Mouse (Mus musculus): ENCODE measurements around the gene Rasal2. TPM values are rescaled to one million over a fixed set of nuclear protein-coding genes. Genes with fewer than 3 reads are reported as not detected.

Gene Rasal2
- polyA plus RNA-seq, 1 experiment from 2014 or later = 6.2 TPM

DNA sequence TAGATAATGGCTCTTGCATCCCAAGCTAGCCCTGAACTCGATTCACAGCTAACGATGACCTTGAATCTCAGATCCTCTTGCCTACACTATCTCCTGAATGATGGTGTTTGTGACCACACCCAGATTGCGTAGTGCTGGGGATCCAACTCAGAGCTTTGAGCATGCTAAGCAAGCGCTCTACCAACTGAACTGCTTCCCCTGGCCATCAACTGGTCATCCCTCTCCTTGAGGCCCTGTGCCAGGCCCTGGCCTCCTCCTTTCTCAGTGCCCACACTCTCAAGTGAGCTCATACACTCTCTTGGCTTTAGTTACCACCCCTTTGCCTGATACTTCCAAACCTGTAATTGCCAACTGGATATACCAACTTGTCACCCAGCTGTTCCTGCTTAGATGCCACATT lies 22.0 kb upstream of the Rasal2 start:
- H3K27ac ChIP-seq = no peak overlapping the region
- H3K36me3 ChIP-seq = no peaks in the 10 kb centered on the region
- H3K27me3 ChIP-seq (ENCODE audit: low read depth, poor library complexity, severe bottlenecking) = 0 out of 2 replicates have a peak, but pooled peaks cover 3% of the 10 kb centered on the region
- H3K4me3 ChIP-seq = no peak overlapping the region
- DNase-seq (ENCODE audit: low spot score) = no peak
- no peaks in the 10 kb centered on the region for H3K9me3 ChIP-seq (replicated peaks)
- 86% methylated on average over 4 of the region's 4 CpGs for WGBS
- H3K4me1 ChIP-seq = peaks cover under 1% of the 10 kb centered on the region; the same call in 1 of the 2 replicates

GRCm38 (mm10) chr1:157433316-157433715 lies 20.9 kb upstream of the Rasal2 start:
- no peak overlapping the region for H3K27ac ChIP-seq
- WGBS = 56% methylated on average over 3 of the region's 3 CpGs
- H3K27me3 ChIP-seq (ENCODE audit: low read depth, poor library complexity, severe bottlenecking) = no peaks in the 10 kb centered on the region
- no peaks in the 10 kb centered on the region for H3K4me1 ChIP-seq
- no peak for DNase-seq (ENCODE audit: low spot score)
- no peak overlapping the region for H3K4me3 ChIP-seq
- no peaks in the 10 kb centered on the region for H3K36me3 ChIP-seq
- H3K9me3 ChIP-seq (replicated peaks) = no peaks in the 10 kb centered on the region

DNA sequence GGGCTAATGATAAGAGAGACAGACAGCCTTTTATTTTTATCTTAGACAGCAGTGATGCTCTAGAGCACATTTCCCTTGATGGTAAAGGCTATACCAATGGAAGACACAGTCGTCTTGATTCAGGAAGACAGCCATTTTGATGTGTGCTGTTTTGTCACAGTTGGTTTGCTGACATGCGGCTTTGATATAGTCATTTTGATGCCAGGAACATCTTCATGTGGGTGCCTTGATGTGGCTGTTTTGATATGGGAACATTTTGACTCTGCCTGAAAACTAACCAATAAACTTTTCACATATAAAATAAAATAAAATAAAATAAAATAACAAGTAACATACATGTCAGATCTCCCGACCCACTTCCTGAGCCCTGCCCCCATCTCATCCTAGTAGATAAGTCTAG lies 16.0 kb upstream of the Rasal2 start:
- Histone ChIP-seq H3K36me3 (no peaks in the 10 kb centered on the region), H3K4me1 (no peaks in the 10 kb centered on the region), H3K27ac (no peak overlapping the region), H3K4me3 (no peak overlapping the region), H3K9me3 (replicated peaks) (no peaks in the 10 kb centered on the region), H3K27me3 (ENCODE audit: low read depth, poor library complexity, severe bottlenecking) (no peaks in the 10 kb centered on the region)
- DNase-seq (ENCODE audit: low spot score) = no peak
- 93% methylated on average over 3 of the region's 3 CpGs for WGBS

- no peaks in the 10 kb centered on the region for H3K4me1 ChIP-seq
- no peak overlapping the region for H3K4me3 ChIP-seq
- no peaks in the 10 kb centered on the region for H3K9me3 ChIP-seq (replicated peaks)
- no peak overlapping the region for H3K27ac ChIP-seq
- H3K27me3 ChIP-seq (ENCODE audit: low read depth, poor library complexity, severe bottlenecking) = no peaks in the 10 kb centered on the region
- DNase-seq (ENCODE audit: low spot score) = no peak
- 92% methylated on average over 4 of the region's 4 CpGs for WGBS
- H3K36me3 ChIP-seq = no peaks in the 10 kb centered on the region
Observed at GRCm38 (mm10) chr1:157427604-157428003, 15.2 kb upstream of the Rasal2 start.

GRCm38 (mm10) chr1:157426933-157427332 lies 14.5 kb upstream of the Rasal2 start:
- DNase-seq (ENCODE audit: low spot score) = no peak
- WGBS = 80% methylated on average over 1 of the region's 1 CpGs
- Histone ChIP-seq H3K4me3 (no peak overlapping the region), H3K27ac (no peak overlapping the region), H3K9me3 (replicated peaks) (no peaks in the 10 kb centered on the region), H3K36me3 (no peaks in the 10 kb centered on the region), H3K27me3 (ENCODE audit: low read depth, poor library complexity, severe bottlenecking) (no peaks in the 10 kb centered on the region), H3K4me1 (no peaks in the 10 kb centered on the region)

GRCm38 (mm10) chr1:157425741-157426427 lies 13.5 kb upstream of the Rasal2 start:
- 77% methylated on average over 8 of the region's 8 CpGs for WGBS
- Histone ChIP-seq H3K27ac (no peak overlapping the region), H3K36me3 (no peaks in the 10 kb centered on the region)

DNA sequence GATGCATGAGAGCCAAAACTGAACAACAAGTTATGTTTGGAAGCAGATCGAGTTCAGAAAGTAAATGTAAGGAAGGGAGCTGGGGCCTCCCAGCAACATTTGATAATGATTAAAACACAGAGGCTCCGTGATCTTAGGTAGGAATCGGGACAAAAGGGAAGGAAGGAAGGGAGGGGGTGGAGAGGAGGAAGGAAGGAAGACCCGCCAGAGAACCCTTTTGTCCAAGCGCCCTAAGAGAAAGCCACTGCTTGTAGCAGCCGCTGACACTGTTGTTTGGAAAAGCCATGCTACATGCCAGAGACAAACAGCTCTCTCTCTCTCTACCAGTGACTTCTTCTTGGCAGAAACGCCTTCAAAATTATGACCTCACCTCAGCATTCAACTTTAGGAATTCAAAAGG lies 5.5 kb upstream of the Rasal2 start:
- H3K27me3 ChIP-seq (ENCODE audit: low read depth, poor library complexity, severe bottlenecking) = no peaks in the 10 kb centered on the region
- DNase-seq (ENCODE audit: low spot score) = no peak
- no peaks in the 10 kb centered on the region for H3K9me3 ChIP-seq (replicated peaks)
- H3K4me3 ChIP-seq = no peak overlapping the region
- WGBS = 71% methylated on average over 7 of the region's 7 CpGs
- H3K36me3 ChIP-seq = peaks cover 10% of the 10 kb centered on the region
- peaks cover 6% of the 10 kb centered on the region; the same call in 1 of the 2 replicates for H3K4me1 ChIP-seq
- H3K27ac ChIP-seq = 0 out of 2 replicates have a peak overlapping the region, but pooled peaks have one; percentile 12

More at GRCm38 (mm10) chr1:157425741-157426427, 13.5 kb upstream of the Rasal2 start:
- H3K9me3 ChIP-seq (replicated peaks) = no peaks in the 10 kb centered on the region
- H3K4me3 ChIP-seq = no peak overlapping the region
- no peaks in the 10 kb centered on the region for H3K4me1 ChIP-seq
- DNase-seq (ENCODE audit: low spot score) = no peak
- no peaks in the 10 kb centered on the region for H3K27me3 ChIP-seq (ENCODE audit: low read depth, poor library complexity, severe bottlenecking)

- H3K27me3 ChIP-seq (ENCODE audit: low read depth, poor library complexity, severe bottlenecking) = no peaks in the 10 kb centered on the region
- DNase-seq (ENCODE audit: low spot score) = no peak
- H3K36me3 ChIP-seq = peaks cover 10% of the 10 kb centered on the region
- no peaks in the 10 kb centered on the region for H3K9me3 ChIP-seq (replicated peaks)
- peaks cover 6% of the 10 kb centered on the region; the same call in 1 of the 2 replicates for H3K4me1 ChIP-seq
- H3K4me3 ChIP-seq = no peak overlapping the region
- H3K27ac ChIP-seq = 0 out of 2 replicates have a peak overlapping the region, but pooled peaks have one; percentile 12
- WGBS = 72% methylated on average over 3 of the region's 3 CpGs
Observed at GRCm38 (mm10) chr1:157417414-157417813, 5.0 kb upstream of the Rasal2 start.

GRCm38 (mm10) chr1:157416628-157417027 lies 4.2 kb upstream of the Rasal2 start:
- no peak for DNase-seq (ENCODE audit: low spot score)
- no peak overlapping the region for H3K4me3 ChIP-seq
- peaks cover 8% of the 10 kb centered on the region for H3K4me1 ChIP-seq
- WGBS = 90% methylated on average over 2 of the region's 2 CpGs
- H3K27me3 ChIP-seq (ENCODE audit: low read depth, poor library complexity, severe bottlenecking) = no peaks in the 10 kb centered on the region
- H3K36me3 ChIP-seq = peaks cover 10% of the 10 kb centered on the region
- H3K9me3 ChIP-seq (replicated peaks) = no peaks in the 10 kb centered on the region
- no peak overlapping the region for H3K27ac ChIP-seq

DNA sequence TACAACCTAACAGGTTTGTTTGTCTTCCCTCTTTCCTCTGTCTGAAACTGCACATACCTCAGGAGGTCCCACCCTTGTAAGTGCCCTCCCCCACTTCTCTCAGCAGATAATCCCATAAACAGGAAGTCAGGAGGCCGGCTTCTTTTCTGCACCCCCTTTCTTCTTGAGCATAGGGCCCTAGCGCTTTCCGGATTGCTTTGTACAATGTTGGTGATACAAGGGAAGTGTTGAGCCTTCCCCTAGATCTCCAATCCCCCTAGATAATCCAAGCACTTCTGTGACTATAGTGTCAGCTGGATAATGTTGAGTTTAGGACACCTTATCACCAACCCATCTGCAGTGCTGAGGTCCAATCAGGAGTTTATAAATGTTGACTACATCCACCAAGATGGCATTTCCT lies 3.4 kb upstream of the Rasal2 start:
- Histone ChIP-seq H3K36me3 (peaks cover 10% of the 10 kb centered on the region), H3K27me3 (ENCODE audit: low read depth, poor library complexity, severe bottlenecking) (no peaks in the 10 kb centered on the region), H3K4me3 (no peak overlapping the region), H3K4me1 (peaks cover 16% of the 10 kb centered on the region), H3K9me3 (replicated peaks) (no peaks in the 10 kb centered on the region), H3K27ac (no peak overlapping the region)
- no peak for DNase-seq (ENCODE audit: low spot score)
- 79% methylated on average over 3 of the region's 3 CpGs for WGBS

DNA sequence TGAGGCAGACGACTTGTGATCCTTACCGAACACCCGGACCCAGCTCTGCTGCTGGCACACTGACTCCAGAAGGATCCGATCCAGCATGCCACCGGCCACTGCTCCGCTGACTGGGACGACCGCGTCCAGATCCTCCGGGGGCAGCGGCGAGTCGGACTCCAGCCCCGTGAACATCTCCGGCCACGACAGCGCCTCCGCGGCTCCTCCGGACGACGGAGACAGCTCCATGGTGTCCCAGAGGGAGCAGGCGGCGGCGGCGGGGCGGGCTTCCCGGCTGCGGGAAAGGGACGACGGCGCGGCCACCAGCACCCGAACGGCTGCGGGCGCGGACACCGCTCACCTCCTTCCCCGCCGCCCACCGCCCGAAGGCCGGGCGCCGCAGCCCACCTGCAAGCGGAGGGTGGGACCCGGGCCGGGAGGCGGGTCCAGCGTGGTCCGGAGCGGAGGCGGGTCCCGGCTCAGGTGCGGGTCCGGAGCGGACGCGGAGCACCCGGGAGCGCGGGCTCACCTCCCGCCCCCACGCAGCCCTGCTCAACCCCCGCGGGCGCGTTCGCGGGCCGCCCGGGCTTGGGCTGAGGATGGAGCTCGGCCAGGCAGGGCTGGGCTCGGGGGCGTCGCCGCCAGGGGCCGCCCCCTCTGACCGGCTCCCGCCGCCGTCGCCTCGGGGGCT lies 549 bp downstream of the Rasal2 start:
- no peaks in the 10 kb centered on the region for H3K27me3 ChIP-seq (ENCODE audit: low read depth, poor library complexity, severe bottlenecking)
- no peak for DNase-seq (ENCODE audit: low spot score)
- under 1% methylated on average over 84 of the region's 85 CpGs for WGBS
- peak overlapping the region; percentile 92 for H3K27ac ChIP-seq
- peaks cover 12% of the 10 kb centered on the region for H3K4me1 ChIP-seq
- H3K36me3 ChIP-seq = no peaks in the 10 kb centered on the region
- peak overlapping the region; percentile 97 for H3K4me3 ChIP-seq
- no peaks in the 10 kb centered on the region for H3K9me3 ChIP-seq (replicated peaks)

GRCm38 (mm10) chr1:157411341-157411710 lies 1.1 kb downstream of the Rasal2 start:
- Histone ChIP-seq H3K9me3 (replicated peaks) (no peaks in the 10 kb centered on the region), H3K4me1 (peaks cover 12% of the 10 kb centered on the region), H3K27ac (peak overlapping the region; percentile 92), H3K27me3 (ENCODE audit: low read depth, poor library complexity, severe bottlenecking) (no peaks in the 10 kb centered on the region), H3K36me3 (no peaks in the 10 kb centered on the region), H3K4me3 (peak overlapping the region; percentile 97)
- WGBS = 0% methylated on average over 4 of the region's 4 CpGs
- no peak for DNase-seq (ENCODE audit: low spot score)

GRCm38 (mm10) chr1:157410937-157411336 lies 1.5 kb downstream of the Rasal2 start:
- DNase-seq (ENCODE audit: low spot score) = no peak
- H3K27me3 ChIP-seq (ENCODE audit: low read depth, poor library complexity, severe bottlenecking) = no peaks in the 10 kb centered on the region
- 23% methylated on average over 8 of the region's 8 CpGs for WGBS

More at GRCm38 (mm10) chr1:157410937-157411336, 1.5 kb downstream of the Rasal2 start:
- Histone ChIP-seq H3K4me1 (peaks cover 12% of the 10 kb centered on the region), H3K36me3 (no peaks in the 10 kb centered on the region), H3K27ac (no peak overlapping the region), H3K9me3 (replicated peaks) (no peaks in the 10 kb centered on the region), H3K4me3 (peak overlapping the region; percentile 97)
